Mouse (Mus musculus) CH12.LX (cell line): ENCODE results near the gene Vmn2r2.

Experiments
- CTCF ChIP-seq, 2 experiments: IDR thresholded peaks in 1 of 2; conservative IDR thresholded peaks in 1 of 2; 2 replicates each; pipeline ENCODE4 v1.5.1; 2011 to 2012; ENCODE audit warnings: low read depth in 2 of 2, low read length in 2 of 2, improper control_type of control experiment in 1 of 2, inconsistent platforms in 1 of 2, mild to moderate bottlenecking in 1 of 2, moderate library complexity in 1 of 2
- EP300 ChIP-seq: IDR thresholded peaks from 2 replicates; pipeline ENCODE4 v1.6.1; 2011; ENCODE audit warnings: low read length, improper control_type of control experiment
- NELFE ChIP-seq: IDR thresholded peaks from 2 replicates; pipeline ENCODE4 v1.6.1; 2011; ENCODE audit warnings: low read depth, low read length, improper control_type of control experiment
- POLR2A ChIP-seq: IDR thresholded peaks from 2 replicates; pipeline ENCODE4 v1.6.1; 2011; ENCODE audit warnings: low read depth, mild to moderate bottlenecking, improper control_type of control experiment, low read length
- TCF12 ChIP-seq: IDR thresholded peaks from 2 replicates; pipeline ENCODE4 v1.6.1; 2014; ENCODE audit warnings: low read depth, mild to moderate bottlenecking, inconsistent platforms, low read length, improper control_type of control experiment
- UBTF ChIP-seq: IDR thresholded peaks from 2 replicates; pipeline ENCODE4 v1.6.1; 2012; ENCODE audit warnings: low read depth, mild to moderate bottlenecking, inconsistent platforms, low read length, improper control_type of control experiment, moderate library complexity
- USF1 ChIP-seq: IDR thresholded peaks from 2 replicates; pipeline ENCODE4 v1.6.1; 2014; ENCODE audit warnings: low read depth, mild to moderate bottlenecking, inconsistent platforms, low read length, improper control_type of control experiment
- ZMIZ1 ChIP-seq: IDR thresholded peaks from 2 replicates; pipeline ENCODE4 v1.6.1; 2012; ENCODE audit warnings: low read depth, mild to moderate bottlenecking, inconsistent platforms, low read length, improper control_type of control experiment

DNA sequence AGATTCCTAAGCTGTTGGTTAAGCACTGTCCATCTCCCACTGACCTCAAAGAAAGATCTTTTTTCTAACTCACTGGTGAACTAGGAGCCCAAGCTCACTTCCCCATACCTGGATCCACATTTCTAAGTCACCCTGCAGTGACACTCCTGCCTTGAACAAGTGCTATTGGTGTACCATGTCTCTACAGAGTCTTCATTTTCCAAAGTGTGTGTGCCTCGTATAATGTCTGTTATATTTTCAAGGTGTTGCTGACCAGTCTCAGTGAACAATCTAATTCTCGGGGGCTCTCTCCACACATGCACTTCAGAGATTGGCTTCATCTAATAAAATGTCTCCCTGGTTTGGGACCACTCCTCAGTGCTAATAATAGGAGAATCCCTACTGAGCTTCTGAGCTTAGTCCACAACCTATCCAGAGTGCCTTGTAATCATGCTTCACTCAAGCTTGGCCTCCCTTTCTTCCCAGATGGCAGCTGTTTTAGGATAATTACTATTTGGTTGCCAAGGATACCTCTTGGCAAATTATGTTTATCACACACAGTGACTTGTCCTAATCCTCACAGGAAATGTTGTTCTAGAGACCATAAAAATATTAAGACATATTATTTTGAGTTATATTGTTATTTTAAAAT lies at the start of gene Vmn2r2:
- TF ChIP-seq ZMIZ1 (no peak), CTCF (conservative IDR thresholded peaks at IDR 0.05 in 1 of 2, IDR thresholded peaks at IDR 0.05 in 1 of 2; ENCODE audit: low read depth in 2 of 2, low read length in 2 of 2) (no peak), TCF12 (no peak), POLR2A (no peak), UBTF (no peak), EP300 (no peak), NELFE (no peak), USF1 (no peak)
